ENCODE assay signal across 30 mouse cellular contexts in the genomic region with DNA sequence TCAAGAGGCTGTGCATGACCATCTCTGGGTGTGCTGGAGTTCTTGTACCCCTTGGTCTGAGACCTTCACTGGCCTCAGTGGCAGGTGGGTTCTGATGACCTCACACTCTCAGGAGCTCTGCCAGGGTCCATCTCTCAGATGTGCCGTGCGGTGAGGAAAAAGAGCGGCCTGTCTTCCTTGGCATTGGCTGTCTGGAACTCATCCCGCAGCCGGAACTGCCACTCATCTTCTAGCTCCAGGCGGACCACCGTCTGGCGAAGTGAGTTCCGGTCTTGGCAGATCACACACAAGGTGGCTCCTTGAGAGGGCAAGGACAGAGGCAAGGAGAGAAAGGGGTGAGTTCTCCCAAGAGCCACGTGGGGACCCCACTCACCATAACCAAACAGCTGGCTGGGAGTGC. TPM values are rescaled to one million over a fixed set of nuclear protein-coding genes. Genes with fewer than 3 reads are reported as not detected.
"Had no signal": no experiment of that assay in that cellular context is flagged by ENCODE, and none has a peak within 500 bp of the region (broad histone marks: within the 10 kb centered on the region; RNA-seq: fewer than 3 reads in every experiment).

No protein-coding gene starts in this region.

- H3K27ac ChIP-seq: embryonic facial prominence, embryonic 10.5 days; embryonic facial prominence, embryonic 12.5 days; embryonic facial prominence, embryonic 13.5 days; embryonic facial prominence, embryonic 15.5 days; forebrain, embryonic 10.5 days; forebrain, embryonic 12.5 days; forebrain, embryonic 13.5 days; forebrain, embryonic 15.5 days; gastrocnemius, adult 2 months; heart, adult 2 months had no signal

- ATAC-seq: forebrain, embryonic 13.5 days; forebrain, embryonic 14.5 days; forebrain, embryonic 15.5 days; forebrain, embryonic 16.5 days; forebrain, postnatal 0 days had no signal

- H3K9me3 ChIP-seq: embryonic facial prominence, embryonic 10.5 days; embryonic facial prominence, embryonic 12.5 days; embryonic facial prominence, embryonic 13.5 days; embryonic facial prominence, embryonic 15.5 days; forebrain, embryonic 10.5 days; forebrain, embryonic 12.5 days; forebrain, embryonic 13.5 days; forebrain, embryonic 15.5 days had no signal

- H3K4me2 ChIP-seq: embryonic facial prominence, embryonic 12.5 days; embryonic facial prominence, embryonic 13.5 days; embryonic facial prominence, embryonic 15.5 days; forebrain, embryonic 12.5 days; forebrain, embryonic 13.5 days; forebrain, embryonic 15.5 days had no signal

- DNase-seq: cerebellum, adult 18-20 months; cerebellum, adult 9-10 months; cerebellum, adult 9-11 months; cerebellum, postnatal 25 days; cerebellum, postnatal 36 days; embryo, embryonic 11 days; forebrain, postnatal 0 days; gastrocnemius, adult 2 months; gastrocnemius, postnatal 10 days; gastrocnemius, postnatal 14 days; gastrocnemius, postnatal 25 days; gastrocnemius, postnatal 36 days; heart, adult 11 months; heart, adult 18-20 months; heart, adult 2 months had no signal

- H3K4me3 ChIP-seq: embryonic facial prominence, embryonic 10.5 days; embryonic facial prominence, embryonic 12.5 days; embryonic facial prominence, embryonic 13.5 days; embryonic facial prominence, embryonic 15.5 days; erythroblast, embryonic 14.5 days; forebrain, embryonic 10.5 days; forebrain, embryonic 12.5 days; forebrain, embryonic 13.5 days; forebrain, embryonic 15.5 days; gastrocnemius, adult 2 months; heart, adult 2 months had no signal

- H3K9ac ChIP-seq: embryonic facial prominence, embryonic 12.5 days; embryonic facial prominence, embryonic 13.5 days; embryonic facial prominence, embryonic 15.5 days; forebrain, embryonic 12.5 days; forebrain, embryonic 13.5 days; forebrain, embryonic 15.5 days; forebrain, postnatal 0 days had no signal

- H3K4me1 ChIP-seq: embryonic facial prominence, embryonic 15.5 days; forebrain, embryonic 10.5 days had no signal

- H3K27me3 ChIP-seq: embryonic facial prominence, embryonic 12.5 days; embryonic facial prominence, embryonic 13.5 days; embryonic facial prominence, embryonic 15.5 days; forebrain, embryonic 12.5 days; forebrain, embryonic 13.5 days; forebrain, embryonic 15.5 days had no signal

- H3K36me3 ChIP-seq: embryonic facial prominence, embryonic 15.5 days; forebrain, embryonic 12.5 days; forebrain, embryonic 15.5 days had no signal

RNA-seq across cellular contexts. Expression of a gene that starts 19.1 kb away (rescaled TPM):
- total RNA-seq: common myeloid progenitor, adult 5-6 weeks; granulocyte monocyte progenitor cell, adult 5-6 weeks had no signal
- polyA plus RNA-seq: embryonic facial prominence, embryonic 10.5 days; embryonic facial prominence, embryonic 11.5 days; embryonic facial prominence, embryonic 13.5 days; embryonic facial prominence, embryonic 15.5 days; erythroblast, embryonic 14.5 days; forebrain, embryonic 10.5 days; forebrain, embryonic 11.5 days had no signal
